Mouse (Mus musculus) stomach, embryonic 14.5 days (tissue): Measurements from ENCODE around the gene Samd11. TPM values are rescaled to one million over a fixed set of nuclear protein-coding genes. Genes with fewer than 3 reads are reported as not detected.

Experiments used
- ATAC-seq: fragments of 200-750 bp; cut with Nextera tagmentation; 2 replicates; pipeline ENCODE4 v1.8.0; 2017; ENCODE audit warnings: low read depth, moderate TSS enrichment; ENCODE audit not compliant: insufficient number of reproducible peaks, insufficient read depth, low FRiP score
- H3K27ac ChIP-seq: fragments of 300-500 bp; sonication (generic); 2 replicates; pipeline ENCODE4 v1.5.1; 2014; ENCODE audit warnings: mild to moderate bottlenecking, low read length, moderate library complexity, mixed read lengths
- H3K27me3 ChIP-seq: fragments of 300-500 bp; sonication (generic); 2 replicates; pipeline ENCODE4 v1.6.1; 2014; ENCODE audit warnings: low read length, control low read depth, mixed read lengths; ENCODE audit not compliant: control insufficient read depth, insufficient read depth
- H3K36me3 ChIP-seq: fragments of 300-500 bp; sonication (generic); 2 replicates; pipeline ENCODE4 v1.6.1; 2014; ENCODE audit warnings: mild to moderate bottlenecking, control low read depth, low read length, moderate library complexity, mixed read lengths; ENCODE audit not compliant: control insufficient read depth, insufficient read depth
- H3K4me1 ChIP-seq: fragments of 300-500 bp; sonication (generic); 2 replicates; pipeline ENCODE4 v1.6.1; 2014; ENCODE audit warnings: low read length, control low read depth, mixed read lengths; ENCODE audit not compliant: control insufficient read depth, insufficient read depth
- H3K4me2 ChIP-seq: fragments of 300-500 bp; sonication (generic); replicated peaks from 2 replicates; pipeline ENCODE4 v1.6.1; 2014; ENCODE audit warnings: low read depth, low read length, control low read depth
- H3K4me3 ChIP-seq: fragments of 300-500 bp; sonication (generic); 2 replicates; pipeline ENCODE4 v1.5.1; 2014; ENCODE audit warnings: low read depth, low read length, control low read depth
- H3K9ac ChIP-seq: fragments of 300-500 bp; sonication (generic); replicated peaks from 2 replicates; pipeline ENCODE4 v1.6.1; 2014; ENCODE audit warnings: low read depth, mild to moderate bottlenecking, control low read depth, low read length, moderate library complexity, mixed read lengths
- H3K9me3 ChIP-seq: fragments of 300-500 bp; sonication (generic); 2 replicates; pipeline ENCODE4 v1.6.1; 2016; ENCODE audit warnings: low read depth, low read length, control low read depth; ENCODE audit not compliant: control insufficient read depth
- WGBS: fragments of 180-500 bp; shearing (Covaris S2); extraction: QIAGEN DNeasy Blood & Tissue Kit; methylation state at CpG from one replicate; pipeline ENCODE4 v1.1.7; 2014; 5-methylcytosine and 5-hydroxymethylcytosine counted together
- polyA plus RNA-seq: library from polyadenylated mRNA; unstranded; fragments of >200 nt; fragmentation: Nextera tagmentation; extraction: Ambion mirVana; gene quantifications from 2 replicates; pipeline ENCODE4 v1.2.1, GENCODE M21; 2014

The Samd11 gene
- polyA plus RNA-seq, 1 experiment from 2014 or later, result not detected

- ATAC-seq, result no peak
- 22% methylated on average over 55 of the region's 60 CpGs for WGBS
Observed at GRCm38 (mm10) chr4:156236651-156237447, 18.6 kb downstream of the Samd11 start.

GRCm38 (mm10) chr4:156235808-156236533, 19.5 kb downstream of the Samd11 start, which contains the start of gene Noc2l:
Gene Noc2l, plus strand, starts transcription at chr4:156236010.
- Histone ChIP-seq H3K27me3 (no peaks in the 10 kb centered on the region), H3K4me1 (0 out of 2 replicates have a peak, but pooled peaks cover 5% of the 10 kb centered on the region), H3K27ac (peak within 1 kb of the TSS; percentile 89), H3K9me3 (no peaks in the 10 kb centered on the region), H3K4me3 (peak within 1 kb of the TSS; percentile 72), H3K36me3 (peaks cover 53% of the 10 kb centered on the region), H3K9ac (peak within 1 kb of the TSS; percentile 72), H3K4me2 (peak within 1 kb of the TSS; percentile 86)
- ATAC-seq, result peak; percentile 91
- WGBS, result 1% methylated on average over 78 of the region's 90 CpGs

More at GRCm38 (mm10) chr4:156236651-156237447, 18.6 kb downstream of the Samd11 start:
- Histone ChIP-seq H3K9ac (peak overlapping the region; percentile 39; the same call in 1 of the 2 replicates), H3K4me1 (0 out of 2 replicates have a peak, but pooled peaks cover 5% of the 10 kb centered on the region), H3K9me3 (no peaks in the 10 kb centered on the region), H3K4me3 (peak overlapping the region; percentile 72), H3K27ac (peak overlapping the region; percentile 52; the same call in 1 of the 2 replicates), H3K27me3 (no peaks in the 10 kb centered on the region), H3K4me2 (peak overlapping the region; percentile 55), H3K36me3 (peaks cover 53% of the 10 kb centered on the region)

- H3K36me3 ChIP-seq, result peaks cover 53% of the 10 kb centered on the region
- no peaks in the 10 kb centered on the region for H3K9me3 ChIP-seq
- no peak overlapping the region for H3K9ac ChIP-seq
- H3K4me1 ChIP-seq, result 0 out of 2 replicates have a peak, but pooled peaks cover 5% of the 10 kb centered on the region
- peak overlapping the region; percentile 86 for H3K4me2 ChIP-seq
- peak overlapping the region; percentile 72 for H3K4me3 ChIP-seq
- peak; percentile 10; the same call in 1 of the 2 replicates for ATAC-seq
- H3K27ac ChIP-seq, result 0 out of 2 replicates have a peak overlapping the region, but pooled peaks have one; percentile 89
- no peaks in the 10 kb centered on the region for H3K27me3 ChIP-seq
- WGBS, result under 1% methylated on average over 15 of the region's 15 CpGs
Observed at GRCm38 (mm10) chr4:156235360-156235770, 20.1 kb downstream of the Samd11 start.

- Histone ChIP-seq H3K4me2 (peak within 1 kb of the TSS; percentile 86), H3K9ac (peak within 1 kb of the TSS; percentile 72), H3K27ac (peak within 1 kb of the TSS; percentile 89), H3K4me1 (0 out of 2 replicates have a peak, but pooled peaks cover 5% of the 10 kb centered on the region), H3K9me3 (no peaks in the 10 kb centered on the region), H3K36me3 (peaks cover 53% of the 10 kb centered on the region), H3K27me3 (no peaks in the 10 kb centered on the region), H3K4me3 (peak within 1 kb of the TSS; percentile 72)
- under 1% methylated on average over 43 of the region's 48 CpGs for WGBS
- peak; percentile 33; the same call in 1 of the 2 replicates for ATAC-seq
Observed at GRCm38 (mm10) chr4:156234701-156235213, 20.7 kb downstream of the Samd11 start, which contains the start of gene Plekhn1. Gene Plekhn1, minus strand, starts transcription at chr4:156234857.

GRCm38 (mm10) chr4:156234021-156234501, 21.4 kb downstream of the Samd11 start:
- Histone ChIP-seq H3K9ac (peak overlapping the region; percentile 72), H3K4me3 (peak overlapping the region; percentile 72), H3K9me3 (no peaks in the 10 kb centered on the region), H3K36me3 (peaks cover 53% of the 10 kb centered on the region), H3K27ac (no peak overlapping the region; the same call in 1 of the 2 replicates), H3K4me2 (peak overlapping the region; percentile 86), H3K4me1 (0 out of 2 replicates have a peak, but pooled peaks cover 5% of the 10 kb centered on the region), H3K27me3 (no peaks in the 10 kb centered on the region)
- no peak for ATAC-seq
- 7% methylated on average over 17 of the region's 17 CpGs for WGBS

- Histone ChIP-seq H3K4me3 (peak overlapping the region; percentile 12; the same call in 1 of the 2 replicates), H3K27ac (no peak overlapping the region), H3K4me1 (peaks cover 9% of the 10 kb centered on the region; the same call in 1 of the 2 replicates), H3K36me3 (peaks cover 41% of the 10 kb centered on the region), H3K27me3 (no peaks in the 10 kb centered on the region), H3K9ac (no peak overlapping the region), H3K4me2 (peak overlapping the region; percentile 22; the same call in 1 of the 2 replicates), H3K9me3 (no peaks in the 10 kb centered on the region)
- peak; percentile 53; the same call in 1 of the 2 replicates for ATAC-seq
- 15% methylated on average over 12 of the region's 12 CpGs for WGBS
Observed at GRCm38 (mm10) chr4:156228393-156229024, 26.9 kb downstream of the Samd11 start.

GRCm38 (mm10) chr4:156227752-156228392, 27.6 kb downstream of the Samd11 start:
- Histone ChIP-seq H3K9ac (no peak overlapping the region), H3K4me3 (peak overlapping the region; percentile 12; the same call in 1 of the 2 replicates), H3K27me3 (no peaks in the 10 kb centered on the region), H3K36me3 (peaks cover 38% of the 10 kb centered on the region), H3K9me3 (no peaks in the 10 kb centered on the region), H3K4me2 (peak overlapping the region; percentile 22; the same call in 1 of the 2 replicates), H3K4me1 (peaks cover 9% of the 10 kb centered on the region; the same call in 1 of the 2 replicates), H3K27ac (no peak overlapping the region)
- peak; percentile 39; the same call in 1 of the 2 replicates for ATAC-seq
- WGBS, result 36% methylated on average over 18 of the region's 18 CpGs
